Mouse (Mus musculus) CH12.LX (cell line): Measurements from ENCODE around the gene Agmo. TPM values are rescaled to one million over a fixed set of nuclear protein-coding genes. Genes with fewer than 3 reads are reported as not detected.

Source experiments
- DNase-seq: peaks from one replicate; pipeline ENCODE4 v3.0.0-alpha.2; 2013; ENCODE audit errors: extremely low read depth
- H3K27ac ChIP-seq: 2 replicates; pipeline ENCODE4 v1.5.1; 2012; ENCODE audit warnings: low read depth, mild to moderate bottlenecking, control low read depth, moderate library complexity; ENCODE audit not compliant: insufficient read depth
- H3K27me3 ChIP-seq: replicated peaks from 2 replicates; pipeline ENCODE3; 2012; ENCODE audit warnings: inconsistent platforms
- H3K36me3 ChIP-seq, 2 experiments: replicated peaks in 1 of 2; 2 replicates each; pipeline versions ENCODE3 to v1.6.1; 2012; ENCODE audit warnings: inconsistent platforms in 1 of 2, low read length in 1 of 2, mild to moderate bottlenecking in 1 of 2, mixed read lengths in 1 of 2, moderate library complexity in 1 of 2; ENCODE audit not compliant: control insufficient read depth in 1 of 2, insufficient read depth in 1 of 2
- H3K4me1 ChIP-seq, 2 experiments: 2 replicates each; pipeline ENCODE4 v1.6.1; 2012; ENCODE audit warnings: inconsistent platforms in 1 of 2, moderate library complexity in 1 of 2; ENCODE audit not compliant: insufficient read depth in 2 of 2, control insufficient read depth in 1 of 2
- H3K4me2 ChIP-seq: 2 replicates; pipeline ENCODE4 v1.6.1; 2012; ENCODE audit warnings: low read depth, mild to moderate bottlenecking, control low read depth; ENCODE audit not compliant: poor library complexity, insufficient read depth, severe bottlenecking
- H3K4me3 ChIP-seq, 3 experiments: fragments of 150-350 bp in 1 of 3; sonication (generic) in 1 of 3; replicated peaks in 1 of 3; 2 replicates each; pipeline versions ENCODE3 to v1.5.1; 2011 to 2012; ENCODE audit warnings: low read depth in 2 of 3, low read length in 2 of 3, mild to moderate bottlenecking in 2 of 3, moderate library complexity in 2 of 3, control low read depth in 1 of 3, improper control_type of control experiment in 1 of 3, inconsistent platforms in 1 of 3, mixed read lengths in 1 of 3; ENCODE audit not compliant: poor library complexity in 1 of 3
- H3K79me2 ChIP-seq: replicated peaks from 2 replicates; pipeline ENCODE4 v1.6.1; 2012; ENCODE audit warnings: mild to moderate bottlenecking, moderate library complexity; ENCODE audit not compliant: control insufficient read depth, poor library complexity, insufficient read depth, severe bottlenecking; ENCODE audit errors: extremely low read depth
- H3K9ac ChIP-seq: 2 replicates; pipeline ENCODE4 v1.6.1; 2012; ENCODE audit warnings: low read depth, mild to moderate bottlenecking, control low read depth, moderate library complexity; ENCODE audit not compliant: insufficient read depth
- H3K9me3 ChIP-seq: replicated peaks from 2 replicates; pipeline ENCODE3; 2012; ENCODE audit warnings: low read length, inconsistent platforms, mixed read lengths
- CHD2 ChIP-seq: IDR thresholded peaks from 2 replicates; pipeline ENCODE4 v1.6.1; 2011; ENCODE audit warnings: low read length, improper control_type of control experiment
- ELF1 ChIP-seq: IDR thresholded peaks from 2 replicates; pipeline ENCODE4 v1.6.1; 2014; ENCODE audit warnings: low read depth, mild to moderate bottlenecking, inconsistent platforms, low read length, improper control_type of control experiment
- HCFC1 ChIP-seq: IDR thresholded peaks from 2 replicates; pipeline ENCODE4 v1.6.1; 2012; ENCODE audit warnings: low read depth, mild to moderate bottlenecking, inconsistent platforms, low read length, improper control_type of control experiment
- IRF4 ChIP-seq: IDR thresholded peaks from 2 replicates; pipeline ENCODE4 v1.6.1; 2014; ENCODE audit warnings: low read depth, mild to moderate bottlenecking, inconsistent platforms, low read length, improper control_type of control experiment
- JUN ChIP-seq: IDR thresholded peaks from 2 replicates; pipeline ENCODE4 v1.6.1; 2011; ENCODE audit warnings: low read depth, mild to moderate bottlenecking, low read length, improper control_type of control experiment, moderate library complexity; ENCODE audit not compliant: insufficient read depth
- JUND ChIP-seq: conservative IDR thresholded peaks from 2 replicates; pipeline ENCODE4 v1.6.1; 2011; ENCODE audit warnings: low read depth, low read length, improper control_type of control experiment
- MAZ ChIP-seq: IDR thresholded peaks from 2 replicates; pipeline ENCODE4 v1.6.1; 2012; ENCODE audit warnings: low read depth, mild to moderate bottlenecking, inconsistent platforms, low read length, improper control_type of control experiment, moderate library complexity
- MXI1 ChIP-seq: IDR thresholded peaks from 2 replicates; pipeline ENCODE4 v1.6.1; 2011; ENCODE audit warnings: mild to moderate bottlenecking, low read depth, low read length, improper control_type of control experiment
- MYC ChIP-seq: IDR thresholded peaks from 2 replicates; pipeline ENCODE4 v1.6.1; 2011; ENCODE audit warnings: low read depth, mild to moderate bottlenecking, improper control_type of control experiment, low read length
- TCF12 ChIP-seq: IDR thresholded peaks from 2 replicates; pipeline ENCODE4 v1.6.1; 2014; ENCODE audit warnings: low read depth, mild to moderate bottlenecking, inconsistent platforms, low read length, improper control_type of control experiment
- USF1 ChIP-seq: IDR thresholded peaks from 2 replicates; pipeline ENCODE4 v1.6.1; 2014; ENCODE audit warnings: low read depth, mild to moderate bottlenecking, inconsistent platforms, low read length, improper control_type of control experiment
- ZMIZ1 ChIP-seq: IDR thresholded peaks from 2 replicates; pipeline ENCODE4 v1.6.1; 2012; ENCODE audit warnings: low read depth, mild to moderate bottlenecking, inconsistent platforms, low read length, improper control_type of control experiment
- ZNF384 ChIP-seq: IDR thresholded peaks from 2 replicates; pipeline ENCODE4 v1.6.1; 2012; ENCODE audit warnings: low read depth, low read length, improper control_type of control experiment, inconsistent platforms
- dilution Hi-C: fragments of 300-500 bp; cut with MboI; formaldehyde crosslinking; loops from 2 replicates; pipeline ENCODE4 v1.14.3; 2020; ENCODE audit warnings: low sequenced_read_pairs; ENCODE audit not compliant: extremely low pct_unique_long_range_greater_than_20kb, extremely low pct_ligation_motif_present
- in situ Hi-C: fragments of 300-500 bp; cut with MboI; formaldehyde crosslinking; loops from 3 replicates; pipeline ENCODE4 v1.14.3; 2019; ENCODE audit warnings: low sequenced_read_pairs, low pct_ligation_motif_present, low pct_unique_long_range_greater_than_20kb, mixed read lengths
- polyA plus RNA-seq: library from polyadenylated mRNA; unstranded; fragments of >175 nt; gene quantifications from 2 replicates; pipeline ENCODE4 v1.2.1, GENCODE M21; 2012; ENCODE audit warnings: low read depth; ENCODE audit not compliant: insufficient read length
- total RNA-seq, 2 experiments: library from RNA; depleted of rRNA; stranded (reverse); fragments of 300-350 nt in 1 of 2; fragments of >200 nt in 1 of 2; gene quantifications; 2 replicates each; pipeline ENCODE4 v1.2.3; 2012 to 2014

The Agmo gene
- total and polyA plus RNA-seq, 3 experiments = 0.21 to 0.89 (median 0.61) TPM

GRCm38 (mm10) chr12:37272660-37273059 is 31.2 kb downstream of the Agmo start:
- DNase-seq = no peak
- TF ChIP-seq JUND (no peak), USF1 (no peak), IRF4 (no peak), HCFC1 (no peak), TCF12 (no peak), JUN (no peak)
- in situ Hi-C loops (no loop called here), dilution Hi-C loops (no loop called here)
- no peak overlapping the region for H3K4me3 ChIP-seq
- no peaks in the 10 kb centered on the region for H3K79me2 ChIP-seq
- H3K36me3 ChIP-seq = no peaks in the 10 kb centered on the region
- no peak overlapping the region for H3K4me2 ChIP-seq
- no peaks in the 10 kb centered on the region for H3K27me3 ChIP-seq
- H3K9me3 ChIP-seq = no peaks in the 10 kb centered on the region
- no peak overlapping the region for H3K9ac ChIP-seq
- no peak overlapping the region for H3K27ac ChIP-seq
- H3K4me1 ChIP-seq = no peaks in the 10 kb centered on the region

- no peaks in the 10 kb centered on the region for H3K9me3 ChIP-seq
- dilution Hi-C loops = no loop called here
- no peaks in the 10 kb centered on the region for H3K4me1 ChIP-seq
- no peak overlapping the region for H3K4me3 ChIP-seq
- in situ Hi-C loops = no loop called here
- H3K79me2 ChIP-seq = no peaks in the 10 kb centered on the region
- no peak for TF ChIP-seq ELF1
- TF ChIP-seq MXI1 = no peak
- no peak for TF ChIP-seq ZNF384
- no peak for TF ChIP-seq MYC
- no peak for TF ChIP-seq MAZ
- TF ChIP-seq CHD2 = no peak
- TF ChIP-seq, all 38 proteins: peak for 0
- no peaks in the 10 kb centered on the region for H3K36me3 ChIP-seq
- DNase-seq = no peak
- no peaks in the 10 kb centered on the region for H3K27me3 ChIP-seq
- no peak overlapping the region for H3K4me2 ChIP-seq
- no peak overlapping the region for H3K9ac ChIP-seq
- H3K27ac ChIP-seq = no peak overlapping the region
Observed at GRCm38 (mm10) chr12:37273964-37274657, 32.7 kb downstream of the Agmo start.

- no peak for TF ChIP-seq ZMIZ1
- TF ChIP-seq, all 38 proteins: peak for 0
- no peak for DNase-seq
- in situ Hi-C loops (no loop called here), dilution Hi-C loops (no loop called here)
- Histone ChIP-seq H3K27ac (no peak overlapping the region), H3K79me2 (no peaks in the 10 kb centered on the region), H3K36me3 (no peaks in the 10 kb centered on the region), H3K4me2 (no peak overlapping the region), H3K9me3 (no peaks in the 10 kb centered on the region), H3K4me1 (no peaks in the 10 kb centered on the region), H3K27me3 (no peaks in the 10 kb centered on the region), H3K4me3 (no peak overlapping the region), H3K9ac (no peak overlapping the region)
Observed at GRCm38 (mm10) chr12:37274658-37275019, 33.2 kb downstream of the Agmo start.
